Mouse (Mus musculus) MEL (cell line): ENCODE results near the gene Cirbp. TPM values are rescaled to one million over a fixed set of nuclear protein-coding genes. Genes with fewer than 3 reads are reported as not detected.

Experiments
- DNase-seq: peaks from one replicate; pipeline ENCODE4 v3.0.0; 2011; ENCODE audit warnings: low read depth, low spot score
- H3K27ac ChIP-seq: 2 replicates; pipeline ENCODE4 v1.5.1; 2012; ENCODE audit warnings: low read depth, mild to moderate bottlenecking, control low read depth, low read length, moderate library complexity; ENCODE audit not compliant: control insufficient read depth
- H3K27me3 ChIP-seq, 2 experiments: fragments of 150-350 bp in 1 of 2; sonication (generic) in 1 of 2; 2 replicates each; pipeline ENCODE4 v1.6.1; 2012; ENCODE audit warnings: low read length in 2 of 2, mild to moderate bottlenecking in 2 of 2, improper control_type of control experiment in 1 of 2, moderate library complexity in 1 of 2; ENCODE audit not compliant: insufficient read depth in 2 of 2, control insufficient read depth in 1 of 2
- H3K36me3 ChIP-seq, 2 experiments: 2 replicates each; pipeline ENCODE4 v1.6.1; 2012 to 2014; ENCODE audit warnings: low read length in 2 of 2, improper control_type of control experiment in 1 of 2, inconsistent platforms in 1 of 2, mild to moderate bottlenecking in 1 of 2; ENCODE audit not compliant: insufficient read depth in 2 of 2, control insufficient read depth in 1 of 2
- H3K4me1 ChIP-seq, 2 experiments: fragments of 150-350 bp in 1 of 2; sonication (generic) in 1 of 2; 2 replicates each; pipeline ENCODE4 v1.6.1; 2012; ENCODE audit warnings: low read length in 2 of 2, improper control_type of control experiment in 1 of 2, mild to moderate bottlenecking in 1 of 2; ENCODE audit not compliant: insufficient read depth in 2 of 2, control insufficient read depth in 1 of 2
- H3K4me3 ChIP-seq, 2 experiments: fragments of 150-350 bp in 1 of 2; sonication (generic) in 1 of 2; 2 replicates each; pipeline ENCODE4 v1.5.1; 2012; ENCODE audit warnings: low read depth in 2 of 2, low read length in 2 of 2, mild to moderate bottlenecking in 2 of 2, moderate library complexity in 2 of 2, control low read depth in 1 of 2, improper control_type of control experiment in 1 of 2; ENCODE audit not compliant: control insufficient read depth in 1 of 2, insufficient read depth in 1 of 2
- H3K79me2 ChIP-seq: 2 replicates; pipeline ENCODE4 v1.6.1; 2012; ENCODE audit warnings: mild to moderate bottlenecking, low read length, moderate library complexity; ENCODE audit not compliant: control insufficient read depth, poor library complexity, insufficient read depth
- H3K9ac ChIP-seq: 2 replicates; pipeline ENCODE4 v1.6.1; 2012; ENCODE audit warnings: low read depth, mild to moderate bottlenecking, control low read depth, low read length, moderate library complexity; ENCODE audit not compliant: control insufficient read depth, poor library complexity, severe bottlenecking
- H3K9me3 ChIP-seq: fragments of 150-350 bp; sonication (generic); replicated peaks from 2 replicates; pipeline ENCODE4 v1.6.1; 2012; ENCODE audit warnings: mild to moderate bottlenecking, low read length, improper control_type of control experiment, moderate library complexity; ENCODE audit not compliant: insufficient read depth
- BHLHE40 ChIP-seq: IDR thresholded peaks from 2 replicates; pipeline ENCODE4 v1.6.1; 2012; ENCODE audit warnings: low read depth, mild to moderate bottlenecking, inconsistent platforms, low read length, improper control_type of control experiment, borderline replicate concordance
- CHD2 ChIP-seq: IDR thresholded peaks from 2 replicates; pipeline ENCODE4 v1.6.1; 2011; ENCODE audit warnings: low read length, improper control_type of control experiment
- CTCF ChIP-seq, 3 experiments: IDR thresholded peaks in 2 of 3; conservative IDR thresholded peaks in 1 of 3; 2 replicates each; pipeline ENCODE4 v1.5.1; 2011 to 2012; ENCODE audit warnings: low read length in 3 of 3, low read depth in 2 of 3, mild to moderate bottlenecking in 2 of 3, improper control_type of control experiment in 1 of 3, inconsistent platforms in 1 of 3, mixed read lengths in 1 of 3, moderate library complexity in 1 of 3; ENCODE audit not compliant: control insufficient read depth in 1 of 3, insufficient read depth in 1 of 3, poor library complexity in 1 of 3, severe bottlenecking in 1 of 3
- E2F4 ChIP-seq: IDR thresholded peaks from 2 replicates; pipeline ENCODE4 v1.6.1; 2011; ENCODE audit warnings: low read depth, low read length, improper control_type of control experiment, borderline replicate concordance
- EP300 ChIP-seq, 2 experiments: IDR thresholded peaks; 2 replicates each; pipeline ENCODE4 v1.6.1; 2011; ENCODE audit warnings: improper control_type of control experiment in 2 of 2, low read length in 2 of 2, low read depth in 1 of 2, mild to moderate bottlenecking in 1 of 2
- ETS1 ChIP-seq: IDR thresholded peaks from 2 replicates; pipeline ENCODE4 v1.6.1; 2012; ENCODE audit warnings: low read depth, mild to moderate bottlenecking, inconsistent platforms, low read length, improper control_type of control experiment, moderate library complexity
- GABPA ChIP-seq: IDR thresholded peaks from 2 replicates; pipeline ENCODE4 v1.6.1; 2012; ENCODE audit warnings: low read depth, mild to moderate bottlenecking, inconsistent platforms, low read length, improper control_type of control experiment, moderate library complexity
- JUND ChIP-seq: IDR thresholded peaks from 2 replicates; pipeline ENCODE4 v1.6.1; 2011; ENCODE audit warnings: low read depth, mild to moderate bottlenecking, improper control_type of control experiment, low read length
- KAT2A ChIP-seq: conservative IDR thresholded peaks from 2 replicates; pipeline ENCODE4 v1.6.1; 2012; ENCODE audit warnings: low read depth, low read length, improper control_type of control experiment, inconsistent platforms
- MAFK ChIP-seq: IDR thresholded peaks from 2 replicates; pipeline ENCODE4 v1.6.1; 2011; ENCODE audit warnings: low read depth, mild to moderate bottlenecking, low read length, improper control_type of control experiment, borderline replicate concordance
- MAX ChIP-seq: IDR thresholded peaks from 2 replicates; pipeline ENCODE4 v1.6.1; 2011; ENCODE audit warnings: low read length, improper control_type of control experiment
- MAZ ChIP-seq: IDR thresholded peaks from 2 replicates; pipeline ENCODE4 v1.6.1; 2012; ENCODE audit warnings: low read depth, mild to moderate bottlenecking, inconsistent platforms, low read length, improper control_type of control experiment
- MEF2A ChIP-seq: IDR thresholded peaks from 2 replicates; pipeline ENCODE4 v1.6.1; 2014; ENCODE audit warnings: low read depth, mild to moderate bottlenecking, inconsistent platforms, low read length, improper control_type of control experiment; ENCODE audit not compliant: poor library complexity, insufficient replicate concordance, severe bottlenecking; ENCODE audit errors: extremely low read depth
- MXI1 ChIP-seq: IDR thresholded peaks from 2 replicates; pipeline ENCODE4 v1.6.1; 2011; ENCODE audit warnings: mild to moderate bottlenecking, low read depth, low read length, improper control_type of control experiment
- MYB ChIP-seq: IDR thresholded peaks from 2 replicates; pipeline ENCODE4 v1.6.1; 2011; ENCODE audit warnings: mild to moderate bottlenecking, low read depth, low read length, improper control_type of control experiment
- MYC ChIP-seq: IDR thresholded peaks from 2 replicates; pipeline ENCODE4 v1.6.1; 2011; ENCODE audit warnings: low read depth, mild to moderate bottlenecking, low read length, improper control_type of control experiment, moderate library complexity
- NELFE ChIP-seq: IDR thresholded peaks from 2 replicates; pipeline ENCODE4 v1.6.1; 2011; ENCODE audit warnings: low read depth, low read length, improper control_type of control experiment
- NRF1 ChIP-seq: IDR thresholded peaks from 2 replicates; pipeline ENCODE4 v1.6.1; 2014; ENCODE audit warnings: low read depth, mild to moderate bottlenecking, inconsistent platforms, low read length, improper control_type of control experiment, moderate library complexity; ENCODE audit not compliant: poor library complexity, insufficient read depth, severe bottlenecking
- POLR2A ChIP-seq, 2 experiments: IDR thresholded peaks; 2 replicates each; pipeline ENCODE4 v1.6.1; 2011 to 2012; ENCODE audit warnings: low read length in 2 of 2, mild to moderate bottlenecking in 2 of 2, control low read depth in 1 of 2, improper control_type of control experiment in 1 of 2, low read depth in 1 of 2, moderate library complexity in 1 of 2; ENCODE audit not compliant: control insufficient read depth in 1 of 2, insufficient read depth in 1 of 2, poor library complexity in 1 of 2
- POLR2AphosphoS2 ChIP-seq: IDR thresholded peaks from 2 replicates; pipeline ENCODE4 v1.6.1; 2011; ENCODE audit warnings: low read length, improper control_type of control experiment
- POLR2AphosphoS5 ChIP-seq: IDR thresholded peaks from 2 replicates; pipeline ENCODE4 v1.6.1; 2012; ENCODE audit warnings: low read depth, borderline replicate concordance, mild to moderate bottlenecking, inconsistent platforms, low read length, moderate library complexity, mixed read lengths
- RAD21 ChIP-seq: IDR thresholded peaks from 2 replicates; pipeline ENCODE4 v1.6.1; 2011; ENCODE audit warnings: mild to moderate bottlenecking, low read depth, low read length, improper control_type of control experiment
- RCOR1 ChIP-seq: IDR thresholded peaks from 2 replicates; pipeline ENCODE4 v1.6.1; 2012; ENCODE audit warnings: low read depth, mild to moderate bottlenecking, inconsistent platforms, low read length, improper control_type of control experiment
- SMC3 ChIP-seq: IDR thresholded peaks from 2 replicates; pipeline ENCODE4 v1.6.1; 2011; ENCODE audit warnings: low read depth, low read length, improper control_type of control experiment
- TAL1 ChIP-seq: IDR thresholded peaks from 2 replicates; pipeline ENCODE4 v1.6.1; 2012; ENCODE audit warnings: mild to moderate bottlenecking, inconsistent platforms, low read length, moderate library complexity, mixed read lengths
- TCF12 ChIP-seq: IDR thresholded peaks from 2 replicates; pipeline ENCODE4 v1.6.1; 2014; ENCODE audit warnings: low read depth, mild to moderate bottlenecking, inconsistent platforms, low read length, improper control_type of control experiment, moderate library complexity
- UBTF ChIP-seq: IDR thresholded peaks from 2 replicates; pipeline ENCODE4 v1.6.1; 2012; ENCODE audit warnings: low read depth, mild to moderate bottlenecking, inconsistent platforms, low read length, improper control_type of control experiment, moderate library complexity, borderline replicate concordance; ENCODE audit not compliant: insufficient read depth
- ZC3H11A ChIP-seq: IDR thresholded peaks from 2 replicates; pipeline ENCODE4 v1.6.1; 2012; ENCODE audit warnings: low read depth, mild to moderate bottlenecking, inconsistent platforms, low read length, improper control_type of control experiment
- ZNF384 ChIP-seq: IDR thresholded peaks from 2 replicates; pipeline ENCODE4 v1.6.1; 2012; ENCODE audit warnings: low read depth, mild to moderate bottlenecking, inconsistent platforms, low read length, improper control_type of control experiment
- polyA plus RNA-seq, 2 experiments: library from polyadenylated mRNA; stranded (reverse) in 1 of 2; unstranded in 1 of 2; fragments of >175 nt in 1 of 2; fragments of >200 nt in 1 of 2; gene quantifications; 2 replicates each; pipeline versions ENCODE4 v1.2.1 to v1.2.4; 2012; ENCODE audit warnings: low replicate concordance in 2 of 2, low read depth in 1 of 2; ENCODE audit not compliant: insufficient read length in 2 of 2, insufficient read depth in 1 of 2, missing spikeins in 1 of 2
- total RNA-seq: library from RNA; depleted of rRNA; stranded (reverse); fragments of 300-350 nt; gene quantifications from 2 replicates; pipeline ENCODE4 v1.2.3, GENCODE M21; 2012

The Cirbp gene
- total and polyA plus RNA-seq, 3 experiments, result 21.2 to 56.6 TPM; not detected in 1

DNA sequence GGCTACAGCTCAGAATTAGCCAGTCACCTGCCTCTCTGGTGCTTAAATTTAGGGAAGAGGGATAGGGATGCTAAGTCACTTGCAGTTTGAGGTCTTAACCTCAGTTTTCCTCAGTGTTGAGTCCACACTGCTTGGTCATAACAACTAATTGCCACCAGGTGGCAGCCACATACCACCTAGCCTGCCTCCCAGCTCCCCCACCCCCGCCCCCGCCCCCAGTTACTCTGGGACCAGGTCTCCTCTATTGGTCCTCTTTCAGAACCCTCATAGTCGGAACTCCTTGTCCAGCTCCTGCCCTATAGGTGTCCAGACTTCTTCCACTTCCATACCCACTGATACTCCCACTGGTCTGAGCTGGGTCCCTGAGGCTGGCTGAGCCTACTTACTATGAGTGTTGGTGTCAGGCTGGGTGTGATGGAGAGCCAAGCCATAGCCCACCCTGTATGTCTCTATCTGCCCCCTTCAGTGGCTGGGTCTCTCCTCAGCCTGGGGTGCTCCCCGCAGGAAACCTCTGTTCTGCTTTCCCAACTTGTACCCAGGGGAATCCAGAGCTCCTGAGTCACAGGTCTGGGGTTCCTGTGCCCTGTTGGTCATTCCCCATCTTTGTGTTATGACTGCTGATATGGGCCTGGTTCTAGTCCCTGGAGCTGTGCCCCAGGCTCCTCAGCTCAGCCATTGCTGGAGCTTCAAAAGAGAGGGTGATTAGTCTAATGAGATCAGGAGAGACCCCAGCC lies 9.9 kb downstream of the Cirbp start:
- no peak for TF ChIP-seq BHLHE40
- no peak for TF ChIP-seq KAT2A
- peak; percentile 45; the same call in 1 of the 2 replicates for TF ChIP-seq ZC3H11A
- no peak for TF ChIP-seq NRF1
- no peak for TF ChIP-seq E2F4
- no peak for TF ChIP-seq RCOR1
- TF ChIP-seq POLR2AphosphoS2, result no peak
- TF ChIP-seq MXI1, result no peak
- TF ChIP-seq RAD21, result peak; percentile 63
- no peak for TF ChIP-seq EP300 (IDR thresholded peaks at IDR 0.05; ENCODE audit: low read depth in 1 of 2, low read length in 2 of 2)
- no peak for TF ChIP-seq POLR2AphosphoS5
- TF ChIP-seq GABPA, result no peak
- TF ChIP-seq CTCF (IDR thresholded peaks at IDR 0.05 in 2 of 3, conservative IDR thresholded peaks at IDR 0.05 in 1 of 3; ENCODE audit: control insufficient read depth in 1 of 3, insufficient read depth in 1 of 3, low read depth in 2 of 3, low read length in 3 of 3, poor library complexity in 1 of 3, severe bottlenecking in 1 of 3), result peak; percentile 62 to 85 (median 77)
- TF ChIP-seq ETS1, result no peak
- no peak for TF ChIP-seq MAFK
- peak; percentile 69 for TF ChIP-seq SMC3
- TF ChIP-seq MAX, result no peak
- peak; percentile 67 for DNase-seq
- peaks cover 4% of the 10 kb centered on the region; the same call in 1 of the 2 replicates for H3K79me2 ChIP-seq
- no peaks in the 10 kb centered on the region for H3K9me3 ChIP-seq
- H3K4me3 ChIP-seq, result no peak overlapping the region
- no peak overlapping the region for H3K27ac ChIP-seq
- peaks cover 0 to 6% of the 10 kb centered on the region in 2 experiments; a peak in 1 of 4 replicates for H3K4me1 ChIP-seq
- no peak overlapping the region for H3K9ac ChIP-seq
- peaks cover 9 to 12% of the 10 kb centered on the region in 2 experiments for H3K27me3 ChIP-seq
- H3K36me3 ChIP-seq, result peaks cover 0 to 8% of the 10 kb centered on the region in 2 experiments; a peak in 2 of 4 replicates

DNA sequence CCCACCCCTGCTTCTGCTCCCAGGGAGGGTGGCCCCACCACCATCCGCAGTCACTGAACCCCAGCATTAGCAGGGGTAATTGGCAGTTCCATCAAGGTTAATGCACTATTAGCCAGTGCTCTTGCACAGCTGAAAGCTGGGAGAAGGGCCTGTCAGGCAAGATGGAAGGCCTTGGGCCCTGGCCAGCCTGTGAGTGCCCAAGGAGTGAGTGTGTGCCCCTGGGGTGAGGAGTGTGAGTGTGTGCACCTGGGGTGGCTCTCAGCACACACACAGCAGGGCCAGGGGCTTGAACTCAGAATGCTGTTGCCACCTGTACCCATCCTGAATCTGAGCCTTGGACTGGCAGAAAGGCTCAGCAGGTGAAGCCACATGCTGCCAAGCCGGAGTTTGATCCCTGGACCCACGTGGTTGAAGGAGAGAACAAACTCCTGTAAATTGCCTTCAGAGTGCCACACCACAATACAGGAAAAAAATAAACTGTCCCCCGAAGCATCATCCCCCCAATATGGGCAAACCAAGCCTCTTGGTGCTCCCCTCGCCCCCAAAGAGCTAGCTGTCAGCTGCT lies 10.6 kb downstream of the Cirbp start:
- TF ChIP-seq NELFE (no peak), SMC3 (no peak), MYC (no peak), MAZ (no peak), POLR2A (IDR thresholded peaks at IDR 0.05; ENCODE audit: control insufficient read depth in 1 of 2, insufficient read depth in 1 of 2, low read depth in 1 of 2, low read length in 2 of 2, poor library complexity in 1 of 2) (no peak), MYB (no peak), UBTF (no peak), JUND (no peak), ZNF384 (no peak), TAL1 (no peak), NRF1 (no peak), CHD2 (no peak), MEF2A (no peak), POLR2AphosphoS5 (no peak), TCF12 (no peak), KAT2A (no peak), RAD21 (no peak), BHLHE40 (no peak)
- no peaks in the 10 kb centered on the region for H3K9me3 ChIP-seq
- no peak overlapping the region for H3K9ac ChIP-seq
- H3K27me3 ChIP-seq, result peaks cover 9 to 12% of the 10 kb centered on the region in 2 experiments
- H3K4me1 ChIP-seq, result peaks cover 0 to 6% of the 10 kb centered on the region in 2 experiments; a peak in 1 of 4 replicates
- no peak overlapping the region for H3K4me3 ChIP-seq
- H3K36me3 ChIP-seq, result peaks cover 0 to 8% of the 10 kb centered on the region in 2 experiments; a peak in 2 of 4 replicates
- H3K27ac ChIP-seq, result no peak overlapping the region
- peaks cover 4% of the 10 kb centered on the region; the same call in 1 of the 2 replicates for H3K79me2 ChIP-seq
- DNase-seq, result no peak
